Mouse (Mus musculus): ENCODE measurements at regions not wholly inside any gene's neighbourhood (a gene's known extent, or its start where the extent isn't known, plus 50 kb on each side); places are given as distances from the start of the nearest gene placed in this dataset.

DNA sequence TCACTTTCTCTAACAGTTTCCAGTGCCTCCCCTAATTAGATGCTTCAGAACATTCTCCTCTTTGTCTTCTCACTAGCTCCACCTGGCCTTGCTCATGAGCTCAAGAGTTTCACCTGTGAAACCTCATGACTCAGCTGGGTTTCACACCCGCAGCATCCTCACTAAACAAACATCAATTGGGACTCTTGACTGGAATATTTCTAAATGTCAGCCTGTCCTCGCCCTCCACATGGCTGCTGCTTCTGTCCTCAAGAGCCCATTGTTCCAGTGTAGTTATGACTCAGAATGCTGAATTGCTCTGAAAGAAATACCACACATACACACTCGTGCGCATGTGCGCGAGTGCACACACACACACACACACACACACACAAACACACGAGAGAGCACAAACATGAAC lies 407.2 kb downstream of the Prss52 start:
- no peak for DNase-seq (ENCODE audit: low spot score in 2 of 2)

DNA sequence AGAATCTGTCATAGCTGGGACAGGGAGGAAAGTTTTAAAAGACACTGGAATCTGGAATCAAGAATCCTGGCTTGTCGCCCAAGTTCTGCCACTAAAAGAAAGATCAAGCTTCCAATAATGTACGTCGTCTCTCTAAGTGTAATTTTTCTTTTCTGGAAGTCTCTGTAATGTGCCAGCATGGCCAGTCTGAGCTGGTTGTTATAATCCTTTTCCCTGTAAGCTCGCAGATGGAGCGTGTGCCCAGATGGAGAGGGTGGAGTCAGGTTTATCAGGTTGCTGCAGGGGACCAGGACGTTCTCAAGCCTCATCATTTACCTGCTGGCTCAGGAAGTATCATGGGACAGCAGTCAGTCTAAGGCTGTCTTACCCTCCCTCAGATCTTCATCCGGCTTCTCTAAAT lies 408.6 kb downstream of the Prss52 start:
- DNase-seq (ENCODE audit: low spot score in 2 of 2), result no peak

- DNase-seq (ENCODE audit: low spot score in 2 of 2), result no peak
Observed at GRCm38 (mm10) chr14:64517584-64518195, 413.6 kb downstream of the Prss52 start.

DNA sequence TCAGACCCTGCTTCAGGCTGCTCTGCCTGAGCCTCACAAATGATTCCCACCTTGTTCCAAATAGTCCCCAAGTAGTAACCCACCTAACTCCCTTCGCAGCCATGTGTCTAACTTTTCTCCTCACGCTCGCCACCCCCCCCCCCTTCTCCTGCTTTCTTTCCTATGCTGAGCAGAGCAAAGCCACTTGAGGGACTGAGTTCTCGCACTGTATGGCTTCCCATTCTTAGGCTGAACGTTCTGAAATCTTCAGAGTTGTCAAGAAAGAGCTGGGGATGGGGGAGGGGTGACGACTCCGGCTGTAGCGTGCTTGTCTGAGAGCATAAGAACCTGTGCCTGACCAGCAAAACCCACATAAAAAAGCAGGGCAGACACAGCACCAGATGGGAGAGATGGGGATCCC lies 420.6 kb downstream of the Prss52 start:
- DNase-seq (ENCODE audit: low spot score in 2 of 2), result no peak

GRCm38 (mm10) chr14:64525302-64526078 lies 421.4 kb downstream of the Prss52 start:
- no peak for DNase-seq (ENCODE audit: low spot score in 2 of 2)

DNA sequence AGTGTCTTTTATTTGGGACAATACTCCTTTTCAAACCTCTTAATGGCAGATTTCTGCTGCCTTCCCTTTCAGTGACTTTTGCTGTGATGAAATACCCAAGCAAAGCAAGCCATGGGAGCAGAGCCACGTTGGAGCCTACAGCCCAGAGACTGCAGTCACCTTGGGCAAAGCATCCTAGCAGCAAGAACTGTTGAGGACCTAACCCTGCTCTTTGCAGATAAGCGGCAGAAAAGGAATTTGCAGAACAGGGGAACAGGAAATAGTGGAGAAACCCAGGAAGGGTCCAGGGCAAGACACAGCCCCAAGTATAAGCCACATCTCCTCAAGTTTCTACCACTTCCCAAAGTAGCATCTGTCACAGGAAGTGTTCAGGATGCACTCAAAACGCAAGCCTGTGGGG lies 426.5 kb downstream of the Prss52 start:
- no peak for DNase-seq (ENCODE audit: low spot score in 2 of 2)

- no peak for DNase-seq (ENCODE audit: low spot score in 2 of 2)
Observed at GRCm38 (mm10) chr14:64531221-64531949, 427.3 kb downstream of the Prss52 start.

GRCm38 (mm10) chr14:64532351-64532750 lies 428.3 kb downstream of the Prss52 start:
- no peak for DNase-seq (ENCODE audit: low spot score in 2 of 2)

- DNase-seq (ENCODE audit: low spot score in 2 of 2), result no peak
Observed at GRCm38 (mm10) chr14:64533591-64534151, 429.6 kb downstream of the Prss52 start.

DNA sequence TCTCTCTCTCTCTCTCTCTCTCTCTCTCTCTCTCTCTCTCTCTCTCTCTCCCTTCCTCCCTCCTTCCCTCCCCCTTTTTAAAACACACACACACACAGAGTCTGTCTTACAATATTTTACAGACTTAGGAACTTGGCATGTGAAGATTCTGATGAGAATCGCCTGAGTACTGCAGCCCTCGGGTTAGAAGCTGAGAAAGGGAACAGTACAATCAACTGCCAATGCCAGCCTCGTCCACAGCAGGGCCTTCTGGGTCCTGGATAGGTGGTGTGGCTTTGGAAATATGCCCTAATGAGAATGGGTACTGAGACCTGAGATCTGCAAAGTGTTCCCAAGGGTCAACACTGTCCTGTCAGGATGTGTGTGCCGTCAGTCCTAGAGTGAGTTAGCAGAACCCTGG lies 430.1 kb downstream of the Prss52 start:
- DNase-seq (ENCODE audit: low spot score in 2 of 2), result no peak

GRCm38 (mm10) chr14:64539436-64539835 lies 435.4 kb downstream of the Prss52 start:
- DNase-seq (ENCODE audit: low spot score in 2 of 2), result no peak

- DNase-seq (ENCODE audit: low spot score in 2 of 2), result no peak
Observed at GRCm38 (mm10) chr14:64545056-64545455, 441.0 kb downstream of the Prss52 start.

DNA sequence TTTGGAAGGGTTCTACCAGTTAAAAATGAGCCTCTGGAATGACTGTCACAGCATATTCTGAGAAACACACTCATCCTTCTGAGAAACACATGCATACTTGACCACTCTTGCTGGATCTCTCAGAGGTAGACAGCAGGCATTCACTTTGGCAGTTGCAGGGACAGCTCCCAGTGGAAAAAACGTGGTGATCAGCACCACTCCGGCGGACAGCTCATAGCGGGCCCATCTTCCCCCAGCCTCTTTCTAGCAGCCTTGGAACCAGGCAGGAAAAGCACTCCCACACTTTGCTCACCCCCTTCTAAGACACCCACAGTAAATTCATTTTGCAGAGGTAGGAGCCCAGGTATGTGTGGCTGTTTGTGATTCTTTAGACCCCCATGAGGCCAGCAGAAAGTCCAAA lies 442.7 kb downstream of the Prss52 start:
- DNase-seq (ENCODE audit: low spot score in 2 of 2), result peak; percentile 10 to 35

- no peak for DNase-seq (ENCODE audit: low spot score in 2 of 2)
Observed at GRCm38 (mm10) chr14:64552951-64553350, 448.9 kb downstream of the Prss52 start.

GRCm38 (mm10) chr14:64556042-64556441 lies 452.0 kb downstream of the Prss52 start:
- DNase-seq (ENCODE audit: low spot score in 2 of 2), result no peak

DNA sequence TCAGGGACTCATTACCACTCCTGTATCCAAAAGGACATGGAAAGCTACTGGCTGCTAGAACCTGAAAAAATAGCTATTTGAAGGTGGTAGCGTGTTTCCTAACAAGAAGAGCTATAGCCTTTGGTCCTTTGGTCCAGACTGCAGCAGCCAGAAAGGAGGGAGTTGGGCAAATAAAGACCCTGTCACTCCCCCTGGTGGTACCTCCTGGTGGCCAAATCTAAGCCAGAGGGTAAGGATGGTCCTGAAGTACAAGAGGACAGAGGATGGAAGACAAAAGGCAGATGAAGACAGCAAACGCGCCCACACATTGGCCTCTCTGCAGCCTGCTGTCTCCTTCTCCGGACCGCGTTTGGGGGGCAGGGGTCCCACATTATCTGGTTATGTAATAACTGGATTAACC lies 453.4 kb downstream of the Prss52 start:
- DNase-seq (ENCODE audit: low spot score in 2 of 2), result no peak

DNA sequence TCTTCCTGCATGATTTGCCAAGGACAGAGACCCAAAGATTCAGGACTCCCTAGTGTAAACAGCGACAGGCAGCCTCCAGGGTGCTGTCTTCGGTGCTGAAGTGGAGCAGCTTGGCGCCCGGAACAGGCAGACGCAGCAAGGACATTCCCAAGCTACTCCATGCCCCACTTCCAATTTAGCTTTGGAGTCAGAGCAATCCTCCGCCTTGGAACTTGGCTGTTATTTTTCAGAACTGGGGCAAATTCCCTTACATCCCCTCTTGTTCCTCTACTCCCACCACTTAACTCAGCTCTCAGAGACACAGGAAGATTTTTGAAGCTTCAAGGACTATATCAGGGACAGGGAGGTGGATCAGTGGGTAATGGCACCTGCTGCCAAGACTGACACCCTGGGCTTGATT lies 464.6 kb downstream of the Prss52 start:
- no peak for DNase-seq (ENCODE audit: low spot score in 2 of 2)

DNA sequence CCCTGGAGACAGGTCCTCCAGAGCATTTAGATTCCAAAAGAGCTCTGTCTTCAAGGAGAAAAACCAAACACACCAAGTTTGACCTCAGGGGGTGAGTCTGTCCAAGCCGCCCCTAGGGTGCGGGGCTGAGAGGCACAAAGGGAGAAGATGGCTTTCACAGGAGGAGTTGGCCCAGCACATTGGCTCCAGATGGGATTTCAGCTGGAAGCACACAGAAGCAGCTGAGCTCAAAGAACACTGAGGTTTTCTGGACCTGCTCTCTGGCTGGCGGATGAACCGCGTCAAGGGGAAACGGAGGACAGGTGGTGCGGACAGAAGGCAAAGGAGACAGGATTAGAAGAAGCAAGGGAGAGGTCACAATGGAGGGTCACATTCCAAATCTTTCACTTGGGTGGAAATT lies 466.9 kb downstream of the Prss52 start:
- no peak for DNase-seq (ENCODE audit: low spot score in 2 of 2)

DNA sequence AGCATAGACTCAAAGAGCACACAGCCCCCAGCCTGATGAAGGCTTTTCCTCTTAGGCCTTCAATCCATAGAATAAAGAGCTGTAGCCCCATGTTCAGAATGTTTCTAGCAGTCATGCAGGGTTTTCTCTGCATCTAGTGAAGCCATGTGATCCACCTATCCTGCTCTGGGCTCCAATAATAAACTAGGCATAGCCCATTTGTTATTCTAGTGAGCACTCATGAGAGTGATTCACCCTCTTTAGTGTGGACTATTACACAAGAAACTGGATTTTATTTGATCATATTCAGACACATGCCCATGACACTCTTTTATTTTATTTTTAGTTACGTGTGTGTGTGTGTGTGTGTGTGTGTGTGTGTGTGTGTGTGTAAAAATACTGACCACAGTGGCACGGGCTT lies 468.7 kb downstream of the Prss52 start:
- DNase-seq (ENCODE audit: low spot score in 2 of 2), result no peak

DNA sequence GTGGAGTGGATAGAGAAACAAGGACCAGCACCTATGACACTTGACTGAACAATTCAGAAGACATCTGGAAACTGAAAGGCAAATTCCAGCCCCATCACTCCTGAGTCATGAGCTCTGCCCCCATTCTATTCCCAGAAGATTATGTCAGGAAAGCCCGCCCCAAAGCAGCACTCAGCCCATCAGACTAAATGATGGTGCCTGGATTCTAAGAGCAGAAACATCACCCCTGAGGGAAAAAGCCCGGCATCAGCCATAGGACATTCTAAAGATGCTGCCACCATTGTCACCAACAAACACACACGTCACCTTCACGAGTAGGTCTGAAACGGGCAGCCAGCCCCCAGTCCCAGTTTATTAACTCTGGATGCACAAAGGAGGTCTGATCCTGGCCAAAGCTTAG lies 469.7 kb downstream of the Prss52 start:
- DNase-seq (ENCODE audit: low spot score in 2 of 2), result no peak

DNA sequence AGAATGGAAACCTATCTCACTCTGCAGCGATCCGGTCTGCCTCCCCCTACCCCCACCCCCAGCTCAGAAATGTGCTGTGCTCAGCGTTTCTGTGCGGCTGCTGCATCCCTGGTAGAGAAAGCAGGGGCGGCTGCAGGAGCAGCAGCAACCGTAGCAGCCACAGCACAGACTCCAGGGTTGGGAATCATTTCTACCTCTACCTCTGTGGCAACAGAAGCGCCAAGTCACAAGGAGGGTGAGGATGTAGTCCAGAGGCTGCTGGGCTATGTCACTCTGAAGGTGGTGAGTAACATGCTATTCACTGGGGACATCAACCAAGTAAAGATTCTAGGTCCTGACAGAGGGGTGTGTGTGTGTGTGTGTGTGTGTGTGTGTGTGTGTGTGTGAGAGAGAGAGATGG lies 470.2 kb downstream of the Prss52 start:
- no peak for DNase-seq (ENCODE audit: low spot score in 2 of 2)

GRCm38 (mm10) chr14:64574773-64575172 lies 470.7 kb downstream of the Prss52 start:
- no peak for DNase-seq (ENCODE audit: low spot score in 2 of 2)

DNA sequence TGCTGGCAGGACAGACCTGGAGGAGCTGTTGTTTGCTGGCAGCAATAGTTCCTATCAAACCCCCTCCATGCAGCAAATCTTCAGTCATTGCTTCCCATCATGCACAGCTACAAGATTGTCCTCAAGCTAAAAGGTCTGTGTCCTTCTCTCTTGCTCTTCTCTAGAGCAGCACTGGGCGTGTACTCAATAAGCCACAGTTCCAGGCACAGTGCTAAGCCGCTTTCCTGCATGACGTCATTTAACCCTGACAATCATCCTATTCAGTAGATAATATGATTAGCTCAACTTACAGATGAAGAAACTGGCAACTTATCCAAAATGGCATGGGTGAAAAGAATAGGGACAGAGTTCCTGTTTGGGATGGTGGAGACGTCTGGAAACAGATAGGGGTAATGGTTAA lies 471.9 kb downstream of the Prss52 start:
- DNase-seq (ENCODE audit: low spot score in 2 of 2), result no peak
